Mouse (Mus musculus) heart, postnatal 0 days (tissue): ENCODE results near the gene Nudt7.

Experiments used
- CTCF ChIP-seq: IDR thresholded peaks from 2 replicates; pipeline ENCODE4 v1.5.1; 2016; ENCODE audit warnings: antibody characterized with exemption, control low read depth, low read depth
- EP300 ChIP-seq: IDR thresholded peaks from 2 replicates; pipeline ENCODE4 v1.6.1; 2016; ENCODE audit warnings: antibody characterized with exemption, low read depth

- TF ChIP-seq CTCF (no peak), EP300 (no peak)
These were observed 8.8 kb downstream of the Nudt7 start for GRCm38 (mm10) chr8:114142199-114142598.
